Mouse (Mus musculus) brown adipose tissue, adult 24 weeks (tissue): ENCODE data around the gene Upk1b. TPM values are rescaled to one million over a fixed set of nuclear protein-coding genes. Genes with fewer than 3 reads are reported as not detected.
A peak's percentile ranks its signal among the peaks of the same experiment; 100 is the strongest.

ENCODE experiments used
- H3K27ac ChIP-seq: fragments of 200-500 bp; replicated peaks from 2 replicates; pipeline ENCODE4 v1.5.1; 2012; ENCODE audit warnings: low read depth, mild to moderate bottlenecking, low read length
- H3K4me1 ChIP-seq: fragments of 200-500 bp; 2 replicates; pipeline ENCODE4 v1.6.1; 2012; ENCODE audit warnings: low read length, mixed read lengths; ENCODE audit not compliant: control insufficient read depth, insufficient read depth, insufficient read length
- H3K4me3 ChIP-seq: fragments of 200-500 bp; 2 replicates; pipeline ENCODE4 v1.5.1; 2012; ENCODE audit warnings: low read depth, mild to moderate bottlenecking, low read length, moderate library complexity; ENCODE audit not compliant: insufficient read depth
- polyA plus RNA-seq: library from polyadenylated mRNA; stranded (reverse); fragments of >200 nt; gene quantifications from 2 replicates; pipeline ENCODE4 v1.2.4, GENCODE M21; 2012; ENCODE audit not compliant: missing spikeins, insufficient read depth, insufficient read length

Upk1b gene
- polyA plus RNA-seq, 1 experiment: not detected

GRCm38 (mm10) chr16:38772906-38773496 is 27.1 kb downstream of the Upk1b start:
- Histone ChIP-seq H3K4me3 (no peak overlapping the region), H3K27ac (no peak overlapping the region), H3K4me1 (no peaks in the 10 kb centered on the region)

DNA sequence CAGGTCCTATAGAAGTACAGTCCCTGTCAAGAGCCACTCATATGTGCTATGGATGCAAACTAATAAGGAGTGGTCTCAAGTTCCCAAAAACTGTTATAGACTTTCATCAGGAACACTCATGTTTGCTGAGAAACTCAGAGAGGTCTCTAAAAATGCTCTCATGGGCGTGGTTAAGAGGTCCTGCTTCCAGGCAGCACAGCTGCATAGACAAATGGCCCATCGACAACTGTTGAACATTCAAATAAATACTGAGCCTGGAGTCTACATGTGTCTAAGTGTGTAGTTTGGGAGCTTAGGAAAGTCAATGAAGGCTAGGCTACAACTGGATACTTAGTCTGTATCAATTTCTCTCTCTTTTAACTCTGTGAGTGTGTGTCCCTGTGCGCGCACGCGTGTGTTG is 29.0 kb downstream of the Upk1b start:
- no peaks in the 10 kb centered on the region for H3K4me1 ChIP-seq
- H3K27ac ChIP-seq: no peak overlapping the region
- H3K4me3 ChIP-seq: no peak overlapping the region

GRCm38 (mm10) chr16:38769529-38769928 is 30.6 kb downstream of the Upk1b start:
- H3K4me3 ChIP-seq: no peak overlapping the region
- H3K4me1 ChIP-seq: no peaks in the 10 kb centered on the region
- no peak overlapping the region for H3K27ac ChIP-seq

DNA sequence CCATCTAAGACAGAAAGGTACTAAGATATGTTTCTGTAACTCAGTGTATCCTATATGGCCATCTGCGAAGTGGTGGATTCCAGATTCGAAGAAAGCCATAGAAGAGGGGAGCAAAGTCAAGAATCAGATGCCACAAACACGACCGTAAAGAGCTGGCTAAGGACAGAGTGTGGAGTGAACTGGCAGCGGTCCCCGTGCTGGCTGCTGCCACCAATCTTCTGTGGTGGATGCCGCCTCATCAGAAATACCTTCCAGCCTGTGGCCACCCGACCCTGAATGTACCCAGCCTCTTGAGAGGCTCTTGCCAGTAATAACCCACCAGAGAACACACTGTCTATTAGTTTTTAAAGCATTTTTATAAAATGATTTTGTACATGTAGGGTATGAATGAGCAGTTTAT is 31.7 kb downstream of the Upk1b start:
- Histone ChIP-seq H3K4me1 (peaks cover 4% of the 10 kb centered on the region; the same call in 1 of the 2 replicates), H3K27ac (no peak overlapping the region), H3K4me3 (no peak overlapping the region)

DNA sequence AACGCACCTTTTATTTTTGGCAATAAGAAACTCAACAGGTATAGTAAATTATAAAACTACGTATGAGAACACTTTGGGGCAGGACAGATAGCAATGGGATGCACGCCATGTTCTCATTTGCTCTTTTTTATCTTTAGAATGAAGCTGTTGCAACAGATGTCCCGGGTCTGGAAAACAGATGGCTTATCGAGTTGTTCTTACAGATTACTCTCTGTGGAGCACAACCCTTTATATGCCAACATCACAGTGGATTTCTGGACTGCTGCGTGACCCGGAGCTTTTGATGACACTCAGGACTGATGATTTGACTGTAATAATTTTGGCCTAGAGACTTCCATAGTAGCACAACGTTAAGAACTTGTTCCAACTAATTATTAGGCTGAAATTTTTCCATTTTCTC is 32.4 kb downstream of the Upk1b start:
- Histone ChIP-seq H3K4me3 (no peak overlapping the region), H3K4me1 (peaks cover 9% of the 10 kb centered on the region; the same call in 1 of the 2 replicates), H3K27ac (no peak overlapping the region)

- Histone ChIP-seq H3K4me1 (peaks cover 14% of the 10 kb centered on the region; the same call in 1 of the 2 replicates), H3K27ac (no peak overlapping the region), H3K4me3 (no peak overlapping the region)
These were observed 33.5 kb downstream of the Upk1b start for GRCm38 (mm10) chr16:38766671-38767070.

DNA sequence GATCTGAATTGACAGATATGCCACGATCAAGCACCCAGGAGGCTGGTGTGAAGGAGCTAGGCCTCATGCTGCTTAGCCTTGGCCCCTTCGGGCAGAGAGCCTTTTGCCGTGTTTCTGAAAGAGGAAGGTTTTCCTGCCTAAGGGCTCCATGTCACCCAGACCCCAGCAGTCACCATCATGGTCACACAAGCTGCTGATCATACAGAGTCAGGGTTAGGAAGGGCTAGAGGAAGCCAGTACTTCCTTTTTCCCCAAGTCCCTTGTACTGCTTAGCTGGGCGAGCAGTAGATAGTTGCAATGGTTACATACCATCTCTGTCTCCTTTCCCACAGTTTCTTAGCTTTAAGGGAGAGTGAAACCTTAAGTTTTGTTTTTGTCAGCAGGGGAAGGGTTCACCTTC is 36.6 kb downstream of the Upk1b start:
- Histone ChIP-seq H3K4me1 (peaks cover 18% of the 10 kb centered on the region; the same call in 1 of the 2 replicates), H3K4me3 (no peak overlapping the region), H3K27ac (peak overlapping the region; percentile 64)

- Histone ChIP-seq H3K4me3 (no peak overlapping the region), H3K27ac (no peak overlapping the region)
These were observed 37.7 kb downstream of the Upk1b start for GRCm38 (mm10) chr16:38762401-38762800.

GRCm38 (mm10) chr16:38761972-38762371 is 38.2 kb downstream of the Upk1b start:
- Histone ChIP-seq H3K4me1 (peaks cover 25% of the 10 kb centered on the region), H3K27ac (no peak overlapping the region)

More at GRCm38 (mm10) chr16:38762401-38762800, 37.7 kb downstream of the Upk1b start:
- H3K4me1 ChIP-seq: peaks cover 25% of the 10 kb centered on the region

GRCm38 (mm10) chr16:38760834-38761375 is 39.2 kb downstream of the Upk1b start:
- H3K4me3 ChIP-seq: no peak overlapping the region
- H3K27ac ChIP-seq: 0 out of 2 replicates have a peak overlapping the region, but pooled peaks have one; percentile 19
- H3K4me1 ChIP-seq: peaks cover 28% of the 10 kb centered on the region

More at GRCm38 (mm10) chr16:38761972-38762371, 38.2 kb downstream of the Upk1b start:
- H3K4me3 ChIP-seq: no peak overlapping the region

DNA sequence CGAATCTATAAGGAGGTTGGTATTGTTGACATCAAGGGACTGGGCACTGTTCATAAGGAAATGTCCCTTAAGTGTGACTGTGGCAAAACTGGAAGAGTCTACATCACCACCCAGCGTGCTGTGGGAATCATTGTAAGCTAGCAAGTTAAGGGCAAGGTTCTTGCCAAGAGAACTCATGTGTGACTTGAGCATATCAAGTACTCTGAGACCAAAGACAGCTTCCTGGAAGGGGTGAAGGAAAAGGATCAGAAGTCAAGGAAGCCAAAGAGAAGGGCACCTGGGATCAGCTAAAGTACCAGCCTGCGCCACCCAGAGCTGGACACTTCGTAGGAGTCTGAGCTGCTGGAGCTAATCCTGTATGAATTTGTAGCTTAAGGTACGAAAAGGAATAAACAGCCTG is 39.9 kb downstream of the Upk1b start:
- Histone ChIP-seq H3K27ac (0 out of 2 replicates have a peak overlapping the region, but pooled peaks have one; percentile 21), H3K4me1 (peaks cover 31% of the 10 kb centered on the region), H3K4me3 (no peak overlapping the region)

GRCm38 (mm10) chr16:38758104-38758861 is 41.8 kb downstream of the Upk1b start:
- Histone ChIP-seq H3K4me3 (no peak overlapping the region), H3K27ac (peak overlapping the region; percentile 93), H3K4me1 (peaks cover 31% of the 10 kb centered on the region)

- Histone ChIP-seq H3K27ac (peak overlapping the region; percentile 93), H3K4me1 (peaks cover 32% of the 10 kb centered on the region)
These were observed 42.5 kb downstream of the Upk1b start for GRCm38 (mm10) chr16:38757626-38758025.

GRCm38 (mm10) chr16:38756572-38756971 is 43.6 kb downstream of the Upk1b start:
- H3K27ac ChIP-seq: peak overlapping the region; percentile 87
- peaks cover 27% of the 10 kb centered on the region for H3K4me1 ChIP-seq
- no peak overlapping the region for H3K4me3 ChIP-seq

More at GRCm38 (mm10) chr16:38757626-38758025, 42.5 kb downstream of the Upk1b start:
- no peak overlapping the region for H3K4me3 ChIP-seq

GRCm38 (mm10) chr16:38756177-38756503 is 44.0 kb downstream of the Upk1b start:
- H3K4me3 ChIP-seq: no peak overlapping the region
- H3K4me1 ChIP-seq: peaks cover 27% of the 10 kb centered on the region
- H3K27ac ChIP-seq: peak overlapping the region; percentile 87
